Mouse (Mus musculus) thymus, adult 2 months (tissue): ENCODE results near the gene Tmem252.

Experiments used
- CTCF ChIP-seq: fragments of 200-500 bp; IDR thresholded peaks from 2 replicates; pipeline ENCODE4 v1.5.1; 2012; ENCODE audit warnings: mild to moderate bottlenecking, control low read depth, low read length, moderate library complexity, borderline replicate concordance; ENCODE audit not compliant: control insufficient read depth, poor library complexity, insufficient read depth; ENCODE audit errors: extremely low read depth
- POLR2A ChIP-seq: fragments of 200-500 bp; IDR thresholded peaks from 2 replicates; pipeline ENCODE4 v1.6.1; 2012; ENCODE audit warnings: mild to moderate bottlenecking, low read length, control low read depth, moderate library complexity; ENCODE audit not compliant: control insufficient read depth, poor library complexity, insufficient read depth; ENCODE audit errors: extremely low read depth

DNA sequence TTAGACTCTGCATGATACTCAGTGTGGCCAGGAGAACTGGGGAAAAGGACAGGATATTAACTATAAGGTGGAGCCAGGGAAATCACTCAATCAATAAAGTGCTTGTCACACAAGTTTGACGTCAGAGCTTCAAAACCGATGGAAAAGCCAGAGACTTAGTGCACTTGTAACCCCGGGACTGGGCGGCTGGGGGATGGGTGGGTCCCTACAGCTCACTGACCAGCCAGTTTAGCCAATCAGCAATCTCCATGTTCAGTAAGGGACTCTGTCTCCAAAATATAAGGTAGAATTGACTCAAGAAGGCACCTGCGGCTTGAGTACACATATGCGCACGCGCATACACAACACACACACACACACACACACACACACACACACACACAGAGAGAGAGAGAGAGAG, 25.8 kb upstream of the Tmem252 start:
- no peak for TF ChIP-seq POLR2A
- TF ChIP-seq CTCF, result no peak
